Mouse (Mus musculus): ENCODE results near the gene Esp4. TPM values are rescaled to one million over a fixed set of nuclear protein-coding genes. Genes with fewer than 3 reads are reported as not detected.
"Not testable (repeated sequence)": the region's sequence is repeated elsewhere in the genome, so short reads cannot be mapped to it uniquely, and the experiment has no call there.

Esp4 gene
- not detected in 2 replicates for polyA plus RNA-seq (2016; fragmentation: Nextera tagmentation; extraction: Ambion mirVana)

DNA sequence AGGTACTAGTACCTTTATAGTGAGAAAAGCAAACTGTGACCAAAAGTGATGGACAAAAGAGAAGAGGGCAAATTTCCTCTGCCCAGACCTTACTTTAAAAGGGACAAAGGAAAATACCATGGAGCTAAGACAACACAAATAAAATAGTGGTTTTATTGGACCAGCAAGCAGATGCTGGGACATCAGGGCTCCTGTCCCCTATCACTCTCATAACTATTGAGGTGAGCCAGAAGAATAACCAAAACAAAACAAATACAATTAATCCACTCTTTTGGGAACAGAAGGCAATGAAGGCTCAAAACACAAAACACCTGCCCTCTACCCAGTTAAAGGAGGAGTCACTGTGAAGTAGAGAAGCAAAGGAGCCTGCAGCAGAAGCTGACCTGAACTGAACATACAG, at the start of gene Esp4:
Esp4 (plus strand) TSS at position 301 of the 400 bp plus-strand sequence.
- no peaks in the 10 kb centered on the region for H3K4me1 ChIP-seq
- H3K9me3 ChIP-seq, result no peaks in the 10 kb centered on the region
- H3K36me3 ChIP-seq (replicated peaks), result no peaks in the 10 kb centered on the region
- no peak within 1 kb of the TSS for H3K4me2 ChIP-seq
- no peak within 1 kb of the TSS for H3K9ac ChIP-seq
- no peak for ATAC-seq (ENCODE audit: low FRiP score)
- no peak within 1 kb of the TSS for H3K4me3 ChIP-seq (replicated peaks)
- H3K27ac ChIP-seq, result no peak within 1 kb of the TSS
- H3K27me3 ChIP-seq, result no peaks in the 10 kb centered on the region

DNA sequence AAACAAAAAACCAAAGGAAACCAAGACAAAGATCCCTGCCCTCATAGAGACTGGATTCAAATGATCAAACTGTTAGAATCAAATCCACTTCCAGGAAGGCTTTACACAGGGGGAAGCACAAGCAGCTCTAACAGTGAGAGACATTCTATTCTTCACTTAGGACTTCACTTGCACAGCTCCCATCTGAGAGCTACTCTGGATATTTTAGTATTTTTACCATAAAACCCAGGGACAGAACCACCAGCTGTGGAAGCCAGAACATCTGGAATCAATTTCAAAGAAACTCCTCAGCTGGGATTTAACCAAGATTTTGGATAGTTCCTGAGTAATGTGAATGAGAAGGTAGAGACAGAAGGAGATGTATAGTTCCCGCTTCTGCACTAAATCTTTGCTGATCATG, 44.9 kb upstream of the Esp4 start:
- no peaks in the 10 kb centered on the region for H3K9me3 ChIP-seq
- H3K4me2 ChIP-seq, result no peak overlapping the region
- H3K4me1 ChIP-seq, result no peaks in the 10 kb centered on the region
- ATAC-seq (ENCODE audit: low FRiP score), result no peak
- H3K9ac ChIP-seq, result no peak overlapping the region
- H3K27me3 ChIP-seq, result no peaks in the 10 kb centered on the region
- H3K4me3 ChIP-seq (replicated peaks), result no peak overlapping the region
- no peaks in the 10 kb centered on the region for H3K36me3 ChIP-seq (replicated peaks)
- no peak overlapping the region for H3K27ac ChIP-seq
- WGBS, result 80% methylated on average over 1 of the region's 1 CpGs

DNA sequence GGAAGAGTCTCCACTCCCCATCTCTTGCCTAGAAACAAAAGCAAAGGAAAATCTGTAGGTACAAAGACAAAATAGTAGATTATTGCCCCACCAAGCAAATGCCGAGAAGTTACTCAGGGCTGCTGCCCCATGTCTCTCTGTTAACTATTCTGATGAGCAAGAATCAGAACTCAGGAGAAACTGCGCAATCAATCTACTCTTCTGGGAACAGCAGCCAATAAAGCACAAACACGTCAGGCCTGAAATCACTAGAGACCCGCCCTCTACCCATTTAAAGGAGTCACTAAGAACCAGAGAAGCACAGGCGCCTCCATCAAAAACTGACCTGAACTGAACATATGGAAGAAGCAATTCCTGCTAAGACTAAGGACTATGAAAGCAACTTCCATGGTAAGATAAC, 37.2 kb upstream of the Esp4 start, which contains the start of gene Esp6:
Esp6 (plus strand) TSS at position 301 of the 400 bp plus-strand sequence.
- no peak for ATAC-seq (ENCODE audit: low FRiP score)
- Histone ChIP-seq H3K36me3 (replicated peaks) (no peaks in the 10 kb centered on the region), H3K9me3 (no peaks in the 10 kb centered on the region), H3K4me1 (no peaks in the 10 kb centered on the region), H3K4me3 (replicated peaks) (no peak within 1 kb of the TSS), H3K9ac (no peak within 1 kb of the TSS), H3K4me2 (no peak within 1 kb of the TSS), H3K27me3 (no peaks in the 10 kb centered on the region), H3K27ac (no peak within 1 kb of the TSS)
- WGBS, result 89% methylated on average over 5 of the region's 5 CpGs

DNA sequence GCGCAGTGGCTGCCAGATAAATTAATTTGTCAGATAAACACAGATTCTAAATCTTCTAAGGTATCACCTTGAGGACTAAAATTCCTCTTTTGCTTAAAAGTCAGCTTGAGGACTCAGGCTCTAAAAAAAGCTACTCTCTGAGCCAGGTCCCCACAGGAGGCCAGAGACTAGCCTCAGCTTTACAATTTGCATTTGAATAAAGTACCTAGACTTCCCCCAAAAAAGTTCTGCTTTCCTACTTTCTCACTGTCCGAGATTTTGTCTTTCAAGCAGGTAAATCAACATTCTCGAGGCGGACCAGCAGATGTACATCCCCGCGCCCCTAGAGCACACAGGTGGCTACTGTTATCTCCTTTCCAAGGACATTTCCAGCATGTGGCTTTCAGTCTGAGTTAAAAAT, 14.5 kb upstream of the Esp4 start:
- not testable (repeated sequence) for H3K4me1 ChIP-seq; H3K9ac ChIP-seq; ATAC-seq (ENCODE audit: low FRiP score); H3K4me3 ChIP-seq (replicated peaks); H3K27me3 ChIP-seq; H3K4me2 ChIP-seq; H3K9me3 ChIP-seq; H3K36me3 ChIP-seq (replicated peaks); H3K27ac ChIP-seq
- WGBS, result 38% methylated on average over 6 of the region's 6 CpGs

DNA sequence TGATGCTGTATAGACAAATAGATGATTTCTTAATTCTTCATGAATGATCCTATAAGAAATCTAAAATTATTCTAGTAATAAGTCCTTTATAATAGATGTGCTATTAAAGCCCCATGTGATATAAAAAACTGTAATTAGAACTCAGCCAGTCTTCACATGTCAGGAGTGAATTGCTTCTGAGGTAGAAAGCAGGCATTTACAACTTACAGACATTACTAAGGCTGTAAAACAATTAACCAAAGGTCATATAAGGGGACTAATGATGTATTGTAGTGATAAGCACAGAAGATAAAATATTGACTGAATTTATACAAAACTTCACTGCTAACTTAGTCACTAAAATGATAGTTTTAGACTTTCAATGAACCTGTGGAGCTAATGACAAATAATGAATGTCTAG, 7.1 kb upstream of the Esp4 start:
- H3K27ac ChIP-seq, result no peak overlapping the region
- no peaks in the 10 kb centered on the region for H3K27me3 ChIP-seq
- no peak overlapping the region for H3K9ac ChIP-seq
- no peaks in the 10 kb centered on the region for H3K9me3 ChIP-seq
- no peaks in the 10 kb centered on the region for H3K36me3 ChIP-seq (replicated peaks)
- H3K4me1 ChIP-seq, result no peaks in the 10 kb centered on the region
- H3K4me2 ChIP-seq, result no peak overlapping the region
- H3K4me3 ChIP-seq (replicated peaks), result no peak overlapping the region
- no peak for ATAC-seq (ENCODE audit: low FRiP score)

DNA sequence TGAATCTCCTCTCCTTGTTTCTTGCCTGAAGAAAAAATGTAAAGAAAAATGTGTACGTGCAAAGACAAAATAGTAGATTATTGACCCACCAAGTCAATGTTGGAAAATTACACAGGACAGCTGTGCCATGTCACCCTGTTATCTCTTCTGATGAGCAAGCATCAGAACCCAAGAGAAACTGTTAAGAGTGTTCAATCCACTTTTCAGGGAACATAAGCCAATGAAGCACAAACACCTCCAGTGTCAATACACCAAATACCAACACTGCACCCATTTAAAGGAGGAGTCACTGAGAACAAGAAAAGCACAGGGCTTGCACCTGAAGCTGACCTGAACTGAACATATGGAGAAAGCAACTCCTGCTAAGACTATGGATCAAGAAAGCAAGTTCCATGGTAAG, 33.4 kb downstream of the Esp4 start, which contains the start of gene Esp3:
Esp3 (plus strand) TSS at position 301 of the 400 bp plus-strand sequence.
- H3K4me2 ChIP-seq; H3K4me1 ChIP-seq; H3K9me3 ChIP-seq; ATAC-seq (ENCODE audit: low FRiP score); H3K27ac ChIP-seq; H3K9ac ChIP-seq; H3K27me3 ChIP-seq; H3K4me3 ChIP-seq (replicated peaks); H3K36me3 ChIP-seq (replicated peaks): not testable (repeated sequence)
- WGBS, result 89% methylated on average over 1 of the region's 1 CpGs

Other genes starting within 250 kb of the Esp4 start
- gene Esp8, start 78.6 kb upstream of the Esp4 start, polyA plus RNA-seq (2016; fragmentation: Nextera tagmentation; extraction: Ambion mirVana), result not detected in 2 replicates
- not detected in 2 replicates for gene Esp6, start 37.1 kb upstream of the Esp4 start, polyA plus RNA-seq (2016; fragmentation: Nextera tagmentation; extraction: Ambion mirVana)
- not detected in 2 replicates for gene Esp3, start 33.5 kb downstream of the Esp4 start, polyA plus RNA-seq (2016; fragmentation: Nextera tagmentation; extraction: Ambion mirVana)
- not detected in 2 replicates for gene Esp1, start 128.5 kb downstream of the Esp4 start, polyA plus RNA-seq (2016; fragmentation: Nextera tagmentation; extraction: Ambion mirVana)
- gene Crisp2, start 208.4 kb downstream of the Esp4 start, polyA plus RNA-seq (2016; fragmentation: Nextera tagmentation; extraction: Ambion mirVana), result not detected in 2 replicates
- gene Rhag, start 212.5 kb downstream of the Esp4 start, polyA plus RNA-seq (2016; fragmentation: Nextera tagmentation; extraction: Ambion mirVana), result 1.9 and 3.2 TPM in 2 replicates